Comparison of ENCODE assay signal across 11 mouse cellular contexts in the genomic region with DNA sequence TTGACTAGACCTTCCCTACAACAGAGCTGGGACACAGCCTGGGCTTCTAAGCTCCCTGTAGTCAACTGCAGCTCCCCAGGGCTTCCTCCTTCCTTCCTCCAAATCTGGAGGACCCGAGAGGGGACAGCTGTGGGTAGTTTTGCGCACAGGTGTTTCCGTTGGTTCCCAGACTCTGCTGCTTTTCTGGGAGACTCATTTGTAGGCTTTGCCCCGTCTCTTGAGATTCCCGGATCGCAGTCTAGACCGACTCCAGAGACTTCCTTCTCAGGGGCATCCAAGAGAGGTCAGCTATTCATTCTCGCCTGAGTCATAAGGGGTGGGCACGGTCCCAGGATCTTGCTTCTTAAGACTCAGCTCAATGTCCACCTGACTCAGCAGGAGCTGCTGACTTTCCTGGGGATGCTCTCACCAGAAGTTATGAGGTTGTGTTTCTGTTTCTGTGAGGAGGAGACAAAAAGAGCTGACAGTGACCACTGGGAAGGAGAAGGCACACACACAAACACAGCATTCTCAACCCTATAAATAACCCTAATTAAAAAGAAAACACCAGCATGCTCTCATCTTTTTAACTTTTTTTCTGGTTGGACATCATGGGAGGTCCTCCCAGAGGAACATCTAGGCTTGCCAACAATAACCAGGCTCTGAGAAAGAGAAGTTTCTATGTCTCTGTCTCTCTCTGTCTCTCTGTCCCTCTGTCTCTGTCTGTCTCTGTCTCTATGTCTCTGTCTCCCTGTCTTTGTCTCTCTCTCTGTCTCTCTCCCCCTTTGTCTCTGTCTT.
DNase-seq lines count a peak whose midpoint lies in the region; ATAC-seq lines count a peak whose summit lies in the region.
"Had no signal": no experiment of that assay in that cellular context is flagged by ENCODE, and none has a peak within 500 bp of the region (broad histone marks: within the 10 kb centered on the region; RNA-seq: fewer than 3 reads in every experiment).

No protein-coding gene starts in this region.

- peak; percentile 98 for DNase-seq in heart, adult 11 months
- DNase-seq in adrenal gland, postnatal 14 days: peak; percentile 44
- peak; percentile 49 for DNase-seq in heart, postnatal 25 days (ENCODE audit: low spot score)
- no peak for DNase-seq in limb, embryonic 10.5 days (ENCODE audit: low spot score)
- no peak for DNase-seq in cerebellum, postnatal 25 days
- DNase-seq in right cerebral cortex, postnatal 25 days: no peak
- DNase-seq: cerebellum, postnatal 10 days had no signal

- no peak overlapping the region for H3K27ac ChIP-seq in heart, embryonic 11.5 days (ENCODE audit: low read depth, low read length)
- peak overlapping the region; percentile 26; the same call in 1 of the 2 replicates for H3K27ac ChIP-seq in limb, embryonic 10.5 days
- no peak overlapping the region for H3K27ac ChIP-seq in forebrain, embryonic 12.5 days
- H3K27ac ChIP-seq: forebrain, embryonic 10.5 days; hindbrain, embryonic 14.5 days had no signal

- no peaks in the 10 kb centered on the region for H3K36me3 ChIP-seq in heart, embryonic 11.5 days (ENCODE audit: control insufficient read depth, insufficient read depth, low read length)
- no peaks in the 10 kb centered on the region for H3K36me3 ChIP-seq in limb, embryonic 10.5 days
- H3K36me3 ChIP-seq in forebrain, embryonic 12.5 days (replicated peaks): no peaks in the 10 kb centered on the region
- H3K36me3 ChIP-seq: forebrain, embryonic 10.5 days had no signal

- H3K4me1 ChIP-seq in heart, embryonic 11.5 days (ENCODE audit: control insufficient read depth, insufficient read depth, low read length): no peaks in the 10 kb centered on the region
- H3K4me1 ChIP-seq in limb, embryonic 10.5 days: peaks cover 32% of the 10 kb centered on the region
- H3K4me1 ChIP-seq in forebrain, embryonic 12.5 days: no peaks in the 10 kb centered on the region
- H3K4me1 ChIP-seq: forebrain, embryonic 10.5 days had no signal

- H3K4me3 ChIP-seq in heart, embryonic 11.5 days (ENCODE audit: low read depth, low read length): no peak overlapping the region
- H3K4me3 ChIP-seq in limb, embryonic 10.5 days: no peak overlapping the region
- H3K4me3 ChIP-seq in forebrain, embryonic 12.5 days (replicated peaks): no peak overlapping the region
- H3K4me3 ChIP-seq: forebrain, embryonic 10.5 days had no signal

- H3K9ac ChIP-seq in heart, embryonic 11.5 days (ENCODE audit: low read depth, low read length): no peak overlapping the region
- H3K9ac ChIP-seq in forebrain, embryonic 12.5 days: no peak overlapping the region
- H3K9ac ChIP-seq: hindbrain, embryonic 14.5 days had no signal

- no peaks in the 10 kb centered on the region for H3K27me3 ChIP-seq in heart, embryonic 11.5 days (ENCODE audit: control insufficient read depth, insufficient read depth, low read length)
- H3K27me3 ChIP-seq in limb, embryonic 10.5 days (ENCODE audit: low read depth, poor library complexity, severe bottlenecking): 0 out of 2 replicates have a peak, but pooled peaks cover 5% of the 10 kb centered on the region
- no peaks in the 10 kb centered on the region for H3K27me3 ChIP-seq in forebrain, embryonic 12.5 days

- intact Hi-C loops in heart, postnatal 25 days (cut with DNase I): loop anchor here (10.0 kb wide), 1 partner anchor 52 kb away; no protein-coding TSS in a partner anchor

- 65% methylated on average over 9 of the region's 9 CpGs for WGBS in heart, embryonic 11.5 days (ENCODE audit: insufficient replicate concordance)
- 85% methylated on average over 9 of the region's 9 CpGs for WGBS in limb, embryonic 10.5 days
- WGBS in forebrain, embryonic 12.5 days: 85% methylated on average over 9 of the region's 9 CpGs

- no peaks in the 10 kb centered on the region for H3K9me3 ChIP-seq in heart, embryonic 11.5 days (replicated peaks; ENCODE audit: control insufficient read depth, low read length)
- no peaks in the 10 kb centered on the region for H3K9me3 ChIP-seq in limb, embryonic 10.5 days (replicated peaks)
- H3K9me3 ChIP-seq in forebrain, embryonic 12.5 days: no peaks in the 10 kb centered on the region
- H3K9me3 ChIP-seq: forebrain, embryonic 10.5 days had no signal

- no peak for ATAC-seq in heart, embryonic 11.5 days (replicated peaks; ENCODE audit: insufficient number of reproducible peaks, low FRiP score, low TSS enrichment)
- no peak for ATAC-seq in forebrain, embryonic 12.5 days (ENCODE audit: low FRiP score)

- H3K4me2 ChIP-seq in heart, embryonic 11.5 days: no peak overlapping the region
- H3K4me2 ChIP-seq in forebrain, embryonic 12.5 days: no peak overlapping the region
- H3K4me2 ChIP-seq: hindbrain, embryonic 14.5 days had no signal

Comparison
In these comparisons a context has a peak if more than half of its experiments do, and no peak if none do; other contexts are left out.
1. DNase-seq: peak in heart, adult 11 months (single experiment), adrenal gland, postnatal 14 days (single experiment) and heart, postnatal 25 days (single experiment); none in limb, embryonic 10.5 days (single experiment), cerebellum, postnatal 25 days (0 of 2) and right cerebral cortex, postnatal 25 days (single experiment).